Mouse (Mus musculus): ENCODE measurements around the gene Cul9. TPM values are rescaled to one million over a fixed set of nuclear protein-coding genes. Genes with fewer than 3 reads are reported as not detected.

Gene Cul9
- total RNA-seq, 2 experiments from 2014 or later, result 61.0 to 64.5 TPM

DNA sequence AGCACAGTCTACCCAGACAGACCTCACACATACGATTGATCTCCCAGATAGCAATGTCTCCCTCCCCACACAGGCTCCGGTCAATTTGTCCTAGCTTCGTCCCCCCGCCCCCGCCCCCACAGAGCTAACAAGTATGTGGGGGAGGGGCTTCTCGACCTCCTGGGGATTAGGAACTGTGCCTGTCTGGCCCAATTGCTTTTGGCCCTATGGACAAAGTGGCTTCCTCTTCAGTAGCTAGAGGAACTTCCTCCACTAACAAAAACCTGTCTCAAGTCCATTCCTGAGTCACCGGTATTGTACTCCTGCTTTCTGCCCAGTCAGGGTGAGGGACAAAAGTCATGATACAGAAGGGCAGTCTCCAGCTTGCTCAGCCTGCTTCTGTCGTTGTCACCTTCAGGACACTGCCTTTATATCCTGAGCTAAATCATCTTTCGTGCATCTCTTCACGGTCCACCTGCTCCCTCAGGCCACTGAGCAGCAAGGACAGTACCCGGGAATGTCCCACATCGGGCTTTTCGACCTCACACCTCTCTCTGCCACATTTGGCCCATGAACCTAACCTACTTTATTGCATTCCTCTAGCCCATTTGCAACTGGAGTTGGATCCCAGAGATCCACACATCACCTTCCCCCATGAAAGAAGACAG is 92.8 kb downstream of the Cul9 start:
- DNase-seq (ENCODE audit: low spot score in 2 of 2), result no peak

DNA sequence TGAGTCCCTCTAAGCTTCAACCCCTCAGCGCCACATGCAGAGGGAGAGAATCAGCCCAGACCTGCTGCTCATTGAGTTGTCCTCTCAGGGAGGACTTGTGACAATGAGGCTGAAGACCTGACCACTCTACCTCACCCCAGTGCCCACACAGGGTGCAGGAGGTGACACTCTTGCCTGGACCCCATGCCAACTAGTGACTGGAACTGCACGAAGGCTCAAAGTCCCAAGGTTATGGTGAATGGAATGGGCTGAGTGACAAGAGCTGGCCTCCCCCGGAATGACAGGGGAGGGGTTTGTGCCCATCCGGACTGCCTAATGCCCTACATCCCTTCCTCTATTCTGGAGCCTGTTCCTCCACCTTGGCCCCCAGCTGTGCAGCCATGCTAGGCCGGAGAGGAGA is 93.5 kb downstream of the Cul9 start:
- no peak for DNase-seq (ENCODE audit: low spot score in 2 of 2)

Small RNA genes lying within 50 kb of the gene (microRNA-seq; reads per million reads assigned to microRNA genes)
- 2.1 to 3.7 reads per million in 2 experiments for gene Mir6976

Other genes with a start within 250 kb of the Cul9 start
- gene Dlk2, start 249.0 kb downstream of the Cul9 start, total RNA-seq (2021), result 10 to 100 TPM; 65.7 to 67.5 TPM
- 1 to 10 TPM; 6.9 to 9.2 TPM for gene Abcc10, start 218.0 kb downstream of the Cul9 start, total RNA-seq (2021)
- 10 to 100 TPM; 46.2 to 50.5 TPM for gene Zfp318, start 162.7 kb downstream of the Cul9 start, total RNA-seq (2021)
- 1 to 10 TPM; 3.7 to 4.3 TPM for gene Crip3, start 117.5 kb downstream of the Cul9 start, total RNA-seq (2021)
- gene Slc22a7, start 107.9 kb downstream of the Cul9 start, total RNA-seq (2021), result under 1 TPM; 0.30 TPM
- gene Ttbk1, start 58.7 kb downstream of the Cul9 start, total RNA-seq (2021), result 100 to 1,000 TPM; 130 to 135 TPM
- gene Dnph1, start 49.7 kb downstream of the Cul9 start, total RNA-seq (2021), result 1 to 10 TPM; 2.8 TPM
- 10 to 100 TPM; 70.4 to 77.9 TPM for gene Srf, start 9.8 kb upstream of the Cul9 start, total RNA-seq (2021)
- 10 to 100 TPM in 1 of 2 experiments, 1 to 10 TPM in 1; 9.5 to 10.1 TPM for gene Ptk7, start 83.1 kb upstream of the Cul9 start, total RNA-seq (2021)
- 10 to 100 TPM; 24.3 to 26.2 TPM for gene Klc4, start 99.6 kb upstream of the Cul9 start, total RNA-seq (2021)
- 10 to 100 TPM; 51.8 to 53.0 TPM for gene Mrpl2, start 99.8 kb upstream of the Cul9 start, total RNA-seq (2021)
- 10 to 100 TPM; 26.1 to 27.1 TPM for gene Cul7, start 103.9 kb upstream of the Cul9 start, total RNA-seq (2021)
- gene Rrp36, start 128.0 kb upstream of the Cul9 start, total RNA-seq (2021), result 10 to 100 TPM; 17.1 to 17.2 TPM
- gene Mea1, start 132.4 kb upstream of the Cul9 start, total RNA-seq (2021), result 100 to 1,000 TPM; 120 to 125 TPM
- gene Klhdc3, start 134.5 kb upstream of the Cul9 start, total RNA-seq (2021), result 100 to 1,000 TPM; 190 to 207 TPM
- 10 to 100 TPM; 81.5 to 89.3 TPM for gene Ppp2r5d, start 158.7 kb upstream of the Cul9 start, total RNA-seq (2021)
- gene Pex6, start 165.1 kb upstream of the Cul9 start, total RNA-seq (2021), result 10 to 100 TPM; 50.8 to 58.9 TPM
- under 1 TPM in 1 of 2 experiments, not detected in 1; 0.84 TPM for gene Gnmt, start 182.8 kb upstream of the Cul9 start, total RNA-seq (2021)
- gene Cnpy3, start 205.8 kb upstream of the Cul9 start, total RNA-seq (2021), result 10 to 100 TPM; 65.2 to 67.9 TPM
- under 1 TPM in 1 of 2 experiments, not detected in 1; 0.28 TPM for gene Ptcra, start 217.3 kb upstream of the Cul9 start, total RNA-seq (2021)
- 1 to 10 TPM; 6.4 to 8.3 TPM for gene 2310039H08Rik, start 226.2 kb upstream of the Cul9 start, total RNA-seq (2021)
- gene Rpl7l1, start 236.3 kb upstream of the Cul9 start, total RNA-seq (2021), result 10 to 100 TPM; 48.2 to 53.2 TPM